Mouse (Mus musculus): ENCODE data around the gene Ctdspl.

GRCm38 (mm10) chr9:118935098-118935497 is 8.8 kb downstream of the Ctdspl start:
- TF ChIP-seq USF1 (IDR thresholded peaks at IDR 0.05; ENCODE audit: low read depth) (no peak), POLR2A (IDR thresholded peaks at IDR 0.05; ENCODE audit: insufficient read length, low read depth) (no peak), MAX (IDR thresholded peaks at IDR 0.05; ENCODE audit: low read depth) (no peak), E2F4 (IDR thresholded peaks at IDR 0.05; ENCODE audit: insufficient read depth) (no peak), POLR2AphosphoS2 (IDR thresholded peaks at IDR 0.05; ENCODE audit: insufficient read length, low read depth) (no peak), SRF (IDR thresholded peaks at IDR 0.05; ENCODE audit: control insufficient read depth, insufficient read length, low read depth) (no peak), TCF12 (IDR thresholded peaks at IDR 0.05; ENCODE audit: insufficient read depth, poor library complexity, severe bottlenecking) (no peak), REST (IDR thresholded peaks at IDR 0.05; ENCODE audit: insufficient read depth, insufficient read length) (no peak), MYOD1 (IDR thresholded peaks at IDR 0.05; ENCODE audit: control insufficient read depth in 1 of 3, insufficient read length in 2 of 3, low read depth in 2 of 3) (no peak), TCF3 (IDR thresholded peaks at IDR 0.05; ENCODE audit: insufficient read length, low read depth) (no peak)

Measured in myocyte (in vitro differentiated cells).